Mouse (Mus musculus) lung, postnatal 0 days (tissue): ENCODE data around the gene Soga1.

Experiments used
- CTCF ChIP-seq: IDR thresholded peaks from 2 replicates; pipeline ENCODE4 v1.5.1; 2016; ENCODE audit warnings: antibody characterized with exemption, mild to moderate bottlenecking
- EP300 ChIP-seq: IDR thresholded peaks from 2 replicates; pipeline ENCODE4 v1.6.1; 2016; ENCODE audit warnings: antibody characterized with exemption, mild to moderate bottlenecking, control low read depth

- no peak for TF ChIP-seq CTCF
- TF ChIP-seq EP300 = no peak
These were observed 42.7 kb downstream of the Soga1 start for GRCm38 (mm10) chr2:157036400-157036799.
